Mouse (Mus musculus) kidney, adult 9 months (tissue): ENCODE measurements around the gene Nrsn2.

Source experiments
- DNase-seq: peaks from one replicate; pipeline ENCODE4 v3.0.0; 2022

Nrsn2 gene

DNA sequence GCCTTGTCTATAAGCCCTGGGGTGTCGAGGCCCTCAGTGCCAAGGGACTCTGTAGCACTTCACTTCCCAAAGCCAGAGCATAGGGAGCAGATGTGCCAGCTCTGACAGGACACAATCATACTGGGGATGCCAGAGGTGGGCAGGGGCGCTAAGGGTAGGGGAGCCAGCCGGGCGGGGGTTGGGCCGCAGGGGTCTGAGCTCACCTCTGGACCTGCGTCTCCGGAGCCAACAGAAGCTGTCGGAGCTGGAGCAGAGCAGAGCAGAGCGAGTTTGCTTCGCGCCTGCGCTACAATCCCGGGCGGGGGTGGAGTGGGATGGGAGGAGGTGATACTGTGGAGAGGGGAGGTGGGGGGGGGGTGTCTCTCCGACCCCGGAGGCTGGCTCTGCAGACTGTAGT is at the start of gene Nrsn2:
Gene Nrsn2, minus strand, starts transcription at position 294 of the 397 bp plus-strand sequence.
- no peak for DNase-seq

DNA sequence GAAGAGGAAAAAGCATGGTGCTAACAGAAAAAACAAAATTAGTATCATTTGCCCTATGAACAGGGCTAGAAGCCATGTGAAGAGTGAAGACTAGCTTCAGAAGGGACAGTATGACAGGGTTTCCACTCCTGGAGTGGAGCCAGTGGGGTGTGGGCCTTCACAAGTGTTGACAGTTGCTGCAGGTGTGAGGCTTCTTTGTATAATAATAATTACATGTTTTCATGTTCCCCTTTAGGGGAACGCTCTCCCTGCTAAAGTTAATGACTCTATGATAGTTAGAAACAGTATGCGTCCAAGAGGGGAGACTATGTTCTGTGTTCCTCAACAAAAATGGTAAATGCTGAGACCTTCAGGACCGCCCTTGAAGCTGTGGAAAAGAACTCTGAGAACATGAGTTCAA is 39.3 kb upstream of the Nrsn2 start:
- no peak for DNase-seq

DNA sequence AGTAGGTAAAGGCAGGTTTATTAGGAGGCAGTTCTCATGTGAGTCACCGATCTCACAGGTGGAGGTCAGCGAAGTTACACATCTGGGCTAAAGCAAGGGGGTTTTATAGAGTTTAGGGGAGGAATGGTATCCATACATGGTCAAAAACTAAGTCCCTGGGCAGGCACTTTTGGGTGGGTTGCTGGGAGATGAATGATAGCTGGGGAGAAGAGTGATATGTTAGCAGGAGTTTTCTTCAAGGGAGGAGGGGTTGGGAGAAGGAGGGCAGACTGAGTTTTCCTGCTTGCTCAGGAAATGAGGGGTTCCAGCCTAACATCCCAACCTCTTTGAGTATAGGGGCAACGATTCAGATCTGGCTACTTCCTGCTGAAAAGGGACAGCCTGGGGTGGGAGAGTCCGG is 38.8 kb upstream of the Nrsn2 start, which contains the start of gene 6820408C15Rik:
Gene 6820408C15Rik, plus strand, starts transcription at position 301 of the 400 bp plus-strand sequence.
- DNase-seq: no peak

DNA sequence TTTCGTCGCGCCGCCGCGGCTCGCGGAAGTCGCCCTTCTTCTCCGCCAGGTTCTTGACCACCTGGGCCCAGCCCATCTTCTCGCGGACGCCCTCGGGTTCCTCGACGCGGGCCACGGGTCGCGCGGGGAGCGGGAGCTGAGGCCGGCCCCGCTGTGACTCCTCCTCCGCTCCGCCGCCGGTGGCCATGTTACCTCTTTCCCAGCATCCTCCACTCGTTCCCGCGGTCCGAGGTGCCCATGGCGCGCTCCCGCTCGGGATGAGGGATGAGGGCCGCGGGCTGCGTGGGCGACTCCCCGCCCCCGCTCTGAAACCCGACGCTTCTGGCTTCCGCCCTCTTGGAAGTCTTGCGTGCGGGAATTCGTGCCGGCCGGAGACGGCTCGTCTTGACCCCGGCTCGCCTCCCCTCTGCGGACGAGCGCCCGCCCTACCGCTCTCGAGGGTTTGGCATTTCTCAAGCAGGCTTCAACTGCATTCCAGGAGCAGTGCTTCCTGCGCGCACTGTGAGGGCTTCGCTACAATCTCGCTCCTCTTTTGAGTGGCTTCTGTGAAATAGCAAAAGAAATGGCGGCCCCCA is 38.2 kb upstream of the Nrsn2 start, which contains the start of gene Zcchc3:
Gene Zcchc3, minus strand, starts transcription at position 437 of the 575 bp plus-strand sequence.
- DNase-seq: peak; percentile 85

DNA sequence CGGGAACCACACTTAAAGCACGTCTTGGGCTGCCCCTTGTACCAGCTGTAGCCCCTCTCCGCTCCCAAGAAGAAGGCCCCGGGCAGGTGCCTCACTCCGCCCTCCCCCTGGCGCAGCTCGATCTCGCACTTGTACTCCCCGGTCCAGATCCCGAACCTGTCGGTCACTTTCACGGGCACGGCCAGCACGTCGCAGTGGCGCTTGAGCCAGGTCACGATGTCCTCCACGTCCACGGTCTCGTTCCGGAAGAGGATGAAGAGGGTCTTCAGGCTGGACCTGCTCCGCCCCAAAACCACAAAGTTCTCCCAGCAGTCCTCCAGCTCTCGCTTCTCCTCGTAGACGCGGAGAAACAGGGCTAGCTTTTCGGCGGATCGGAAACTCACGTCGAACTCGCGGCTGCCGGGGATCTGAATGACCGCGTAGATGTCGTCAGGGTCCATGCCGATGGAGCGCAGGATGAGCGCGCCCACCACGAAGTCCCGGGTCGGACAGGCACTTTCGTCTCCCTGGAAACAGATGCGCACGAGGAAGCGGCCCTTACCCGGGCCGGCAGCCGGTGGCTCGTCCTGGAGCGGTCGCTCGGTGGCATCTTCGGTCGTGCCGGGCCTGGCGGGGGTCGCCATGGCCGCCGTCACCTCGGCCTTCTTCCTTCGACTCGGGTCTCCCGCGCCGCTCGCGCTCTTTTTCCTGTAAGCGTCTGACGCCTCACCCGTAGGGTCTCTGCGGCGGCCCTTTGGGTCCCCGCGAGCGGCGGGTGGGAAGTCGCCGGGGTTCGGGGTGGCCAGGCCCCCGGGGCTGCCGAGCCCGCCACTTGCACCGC is 37.5 kb upstream of the Nrsn2 start:
- peak; percentile 40 for DNase-seq

DNA sequence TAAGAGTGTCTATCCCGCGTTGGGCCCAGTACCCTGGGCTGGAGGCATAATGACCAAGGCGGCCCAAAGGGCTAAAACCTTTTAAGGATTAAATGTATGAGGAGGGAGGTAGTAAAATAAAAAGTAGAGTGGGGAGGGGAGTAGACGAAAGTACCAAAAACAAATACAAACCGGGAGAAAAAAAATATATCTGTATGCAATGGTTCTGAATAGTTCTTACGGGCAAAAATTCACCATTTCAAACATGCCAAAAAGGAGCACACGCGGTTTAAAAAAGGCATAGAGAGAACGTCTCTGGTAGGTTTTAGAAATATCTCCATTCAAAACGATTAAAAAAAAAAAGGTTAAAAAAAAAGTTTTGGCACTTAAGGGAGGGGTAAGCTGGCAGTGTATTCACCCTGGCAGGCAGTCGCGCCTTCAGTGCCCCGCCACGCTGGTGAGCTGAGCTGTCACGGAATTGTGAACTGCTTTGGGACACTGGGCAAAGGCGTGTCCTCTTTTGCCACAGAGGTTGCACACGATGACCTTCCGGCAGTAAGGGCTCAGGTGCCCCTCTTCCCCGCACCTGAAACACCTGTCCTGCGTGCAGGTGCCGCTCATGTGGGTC is 36.8 kb upstream of the Nrsn2 start:
- peak; percentile 51 for DNase-seq

DNA sequence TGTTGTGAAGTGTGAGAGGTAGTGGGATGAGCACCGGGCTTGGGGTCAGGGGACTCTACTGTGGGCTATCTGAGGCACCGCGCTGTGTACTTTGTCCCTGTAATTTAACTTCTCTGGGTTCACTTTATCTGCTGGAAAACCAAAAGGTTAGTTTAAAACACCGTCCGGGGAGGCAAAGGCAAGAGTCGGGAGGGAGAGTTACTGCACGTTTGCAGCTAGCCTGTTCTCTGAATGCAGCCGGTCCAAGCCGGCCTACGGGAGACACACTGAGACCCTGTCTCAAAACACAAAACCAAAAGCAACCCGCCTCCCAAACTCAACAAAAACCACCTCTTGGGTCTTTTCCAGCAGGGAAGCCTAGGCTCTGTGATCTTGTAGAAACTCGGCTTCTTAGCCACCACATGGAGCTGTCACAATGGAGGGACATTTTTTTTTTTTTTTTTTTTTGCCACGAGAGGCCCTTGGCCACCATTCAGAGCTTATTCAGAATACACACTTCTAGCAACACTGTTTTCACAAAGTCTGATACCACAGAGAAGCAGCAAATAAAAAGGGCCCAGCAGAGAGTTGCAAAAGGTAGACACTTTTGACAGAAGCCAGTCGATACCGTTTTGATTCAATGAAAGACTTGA is 36.2 kb upstream of the Nrsn2 start:
- no peak for DNase-seq

DNA sequence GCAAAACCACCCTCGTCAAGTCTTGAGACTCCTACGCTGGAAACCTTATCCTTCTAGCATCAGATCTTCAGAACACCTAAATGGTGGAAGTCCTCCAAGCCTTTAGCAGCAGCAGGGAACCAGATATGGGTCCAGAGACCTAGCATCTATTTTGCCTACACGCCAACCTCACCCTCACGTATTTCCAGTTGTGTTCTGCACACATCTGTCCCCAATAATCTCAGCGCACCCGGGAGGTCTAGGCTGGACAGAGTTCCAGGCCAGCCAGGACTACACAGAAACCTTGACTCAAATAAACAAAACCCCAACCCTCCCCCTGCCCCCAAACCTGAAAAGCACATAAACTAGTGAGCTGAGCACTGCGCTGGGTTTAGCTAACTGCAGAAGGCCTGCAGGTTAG is 35.0 kb upstream of the Nrsn2 start:
- DNase-seq: no peak

DNA sequence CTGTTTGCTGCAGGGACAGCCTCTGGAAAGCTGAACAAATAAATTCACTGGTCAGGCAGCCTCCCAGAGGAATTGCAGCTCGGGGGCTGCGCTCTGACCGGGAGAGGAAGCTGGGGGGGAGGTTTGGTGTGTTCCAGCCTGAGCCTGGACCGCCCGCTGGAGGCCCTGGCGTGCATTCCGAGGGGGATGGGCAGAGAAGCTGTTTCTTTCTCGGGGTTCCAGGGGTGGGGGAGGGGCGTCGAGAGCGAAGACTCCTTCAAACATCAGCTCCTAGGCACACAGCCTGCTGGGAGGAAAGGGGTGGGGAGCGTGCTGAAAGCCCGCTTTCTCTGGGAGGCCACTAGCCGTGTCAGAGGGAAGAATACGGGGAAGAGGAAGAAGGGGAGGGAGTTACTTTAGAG is 34.5 kb upstream of the Nrsn2 start:
- peak; percentile 71 for DNase-seq

DNA sequence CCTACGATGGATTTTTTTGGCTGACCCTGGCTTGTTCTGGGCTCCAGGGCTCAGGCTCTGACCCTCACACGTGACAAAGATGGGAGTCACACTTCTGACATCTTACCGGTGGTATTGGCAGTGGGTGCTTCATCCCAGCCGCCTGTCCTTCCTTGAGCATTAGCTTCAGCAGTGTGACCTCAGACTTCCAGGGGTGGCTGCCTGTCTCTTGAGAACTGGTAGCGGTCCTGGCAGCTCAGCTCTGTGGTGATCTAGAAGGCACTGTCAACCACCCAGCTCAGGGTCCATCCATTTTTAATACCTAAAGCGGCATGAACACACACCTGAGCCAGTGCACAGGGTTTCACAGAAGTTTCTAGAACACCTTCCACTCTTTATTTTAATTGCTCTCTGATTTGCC is 33.3 kb upstream of the Nrsn2 start:
- no peak for DNase-seq

DNA sequence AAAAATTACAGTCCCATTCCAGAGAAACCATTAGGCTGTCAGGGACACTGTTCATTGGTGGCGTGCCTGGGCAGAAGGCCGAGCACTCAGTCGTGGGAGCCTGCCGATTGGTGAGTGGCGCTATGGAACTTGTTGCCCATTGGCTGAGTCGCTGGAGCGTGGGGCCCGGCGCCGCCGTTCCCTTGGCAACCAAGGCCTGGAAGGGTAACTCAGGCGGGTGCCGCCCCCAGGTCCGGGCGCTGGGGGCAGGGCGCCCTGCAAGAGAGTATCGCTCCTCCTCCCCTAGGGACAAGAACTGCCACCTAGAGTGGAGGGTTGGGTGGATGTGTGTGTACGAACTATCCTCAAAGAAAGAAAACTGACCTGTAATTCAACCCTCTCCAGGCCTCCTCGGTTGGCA is 29.7 kb upstream of the Nrsn2 start:
- DNase-seq: peak; percentile 97

DNA sequence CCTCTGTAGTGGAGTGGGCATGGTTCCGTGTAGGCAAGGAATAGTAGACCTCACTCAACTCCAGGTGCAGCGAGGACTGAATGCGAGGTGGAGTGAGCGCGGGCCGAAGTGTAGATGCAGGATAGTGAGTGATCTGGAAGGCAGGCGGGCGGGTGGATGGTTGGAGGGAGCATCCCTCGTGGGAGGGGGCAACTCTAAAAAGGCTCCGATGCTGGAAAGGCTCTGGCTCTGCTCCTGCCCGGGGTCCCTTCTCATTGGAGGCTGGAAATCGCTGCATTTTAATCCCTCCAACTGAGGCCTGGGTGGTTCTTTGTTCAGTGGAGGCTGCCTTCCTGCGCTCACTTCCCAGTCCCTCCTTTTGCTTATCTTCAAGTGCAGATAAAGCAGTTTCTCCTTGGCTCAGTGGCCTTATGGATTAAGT is 22.7 kb upstream of the Nrsn2 start:
- no peak for DNase-seq

DNA sequence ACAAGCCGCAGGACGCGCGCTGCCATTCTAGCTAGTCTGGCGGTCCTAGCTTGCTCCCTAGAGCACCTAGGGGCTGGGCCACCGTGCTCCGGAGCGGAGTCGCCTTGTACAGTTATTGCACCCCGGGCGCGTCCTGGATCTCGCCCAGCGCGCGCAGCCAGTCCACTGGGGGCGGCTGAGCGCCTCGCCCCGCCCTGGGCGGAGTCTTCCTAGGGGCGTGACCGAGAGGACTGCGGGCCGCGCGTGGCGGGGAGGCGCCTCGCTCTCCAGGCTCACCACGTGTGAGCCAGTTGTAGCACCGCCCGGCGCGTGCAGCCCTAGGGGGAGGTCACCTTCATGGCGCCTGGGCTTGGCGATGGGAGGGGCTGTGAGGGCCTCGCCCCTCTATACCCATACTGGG is 22.3 kb upstream of the Nrsn2 start:
- DNase-seq: peak; percentile 96

DNA sequence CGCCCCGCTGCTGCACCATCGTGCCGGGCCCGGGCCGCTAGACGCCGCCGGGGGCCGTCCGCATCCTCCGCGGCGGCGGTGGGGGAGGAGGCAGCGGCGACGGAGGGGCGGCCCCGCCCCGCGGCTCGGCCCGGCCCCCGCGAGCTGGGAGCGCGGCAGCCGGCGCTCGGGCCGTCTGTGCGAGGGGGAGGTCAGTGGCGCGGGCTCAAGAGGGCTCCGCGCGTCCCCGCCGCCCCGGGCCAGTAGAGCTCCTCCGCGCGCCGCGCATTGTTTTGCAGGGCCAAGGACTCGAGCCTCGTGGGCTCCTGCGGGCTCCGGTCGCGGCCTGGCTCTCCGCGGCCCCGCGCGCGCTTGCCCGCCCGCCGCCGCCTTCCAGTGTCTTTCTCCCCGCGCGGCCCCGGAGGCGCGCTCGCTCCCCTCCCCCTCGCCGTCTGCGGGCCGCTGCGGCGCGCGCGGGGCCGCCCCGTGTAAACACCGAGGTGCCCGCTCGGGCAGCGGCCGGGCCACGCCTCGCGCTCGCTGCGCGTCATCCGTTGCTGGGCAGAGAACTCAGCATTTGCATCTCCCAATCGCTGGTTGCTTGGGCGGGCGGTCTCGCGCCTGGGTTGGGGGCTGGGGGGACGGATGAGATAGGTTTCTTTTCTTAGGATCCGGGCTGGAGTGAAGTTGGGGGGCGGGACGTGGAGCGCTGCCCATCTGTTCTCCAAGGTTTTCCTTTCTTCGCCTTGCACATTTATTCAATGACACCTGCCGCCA is 21.4 kb upstream of the Nrsn2 start, which contains the start of gene Sox12:
Gene Sox12, minus strand, starts transcription at position 384 of the 756 bp plus-strand sequence.
- DNase-seq: peak; percentile 95

DNA sequence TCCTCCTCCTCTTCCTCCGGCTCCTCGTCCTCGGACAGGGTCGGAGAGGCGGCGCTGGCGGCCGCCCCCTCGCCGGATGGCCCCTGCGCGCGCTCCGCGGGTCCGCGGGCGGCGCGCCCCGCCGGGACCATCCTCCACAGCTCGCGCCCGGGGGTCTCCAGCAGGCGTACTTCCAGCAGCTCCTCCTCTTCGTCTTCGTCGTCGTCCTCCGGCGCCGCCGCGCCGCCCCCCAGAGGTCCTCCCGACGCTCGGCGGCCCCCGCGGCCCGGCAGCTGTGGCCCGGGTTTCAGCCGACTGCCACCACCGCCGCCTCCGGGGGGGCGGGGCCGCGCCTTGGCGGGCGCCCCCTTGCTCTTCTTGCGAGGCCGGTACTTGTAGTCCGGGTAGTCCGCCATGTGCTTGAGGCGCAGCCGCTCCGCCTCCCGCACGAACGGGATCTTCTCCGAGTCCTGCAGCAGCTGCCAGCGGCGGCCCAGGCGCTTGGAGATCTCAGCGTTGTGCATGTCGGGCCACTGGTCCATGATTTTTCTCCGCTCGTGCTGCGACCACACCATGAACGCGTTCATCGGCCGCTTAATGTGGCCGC is 20.7 kb upstream of the Nrsn2 start:
- peak; percentile 80 for DNase-seq

DNA sequence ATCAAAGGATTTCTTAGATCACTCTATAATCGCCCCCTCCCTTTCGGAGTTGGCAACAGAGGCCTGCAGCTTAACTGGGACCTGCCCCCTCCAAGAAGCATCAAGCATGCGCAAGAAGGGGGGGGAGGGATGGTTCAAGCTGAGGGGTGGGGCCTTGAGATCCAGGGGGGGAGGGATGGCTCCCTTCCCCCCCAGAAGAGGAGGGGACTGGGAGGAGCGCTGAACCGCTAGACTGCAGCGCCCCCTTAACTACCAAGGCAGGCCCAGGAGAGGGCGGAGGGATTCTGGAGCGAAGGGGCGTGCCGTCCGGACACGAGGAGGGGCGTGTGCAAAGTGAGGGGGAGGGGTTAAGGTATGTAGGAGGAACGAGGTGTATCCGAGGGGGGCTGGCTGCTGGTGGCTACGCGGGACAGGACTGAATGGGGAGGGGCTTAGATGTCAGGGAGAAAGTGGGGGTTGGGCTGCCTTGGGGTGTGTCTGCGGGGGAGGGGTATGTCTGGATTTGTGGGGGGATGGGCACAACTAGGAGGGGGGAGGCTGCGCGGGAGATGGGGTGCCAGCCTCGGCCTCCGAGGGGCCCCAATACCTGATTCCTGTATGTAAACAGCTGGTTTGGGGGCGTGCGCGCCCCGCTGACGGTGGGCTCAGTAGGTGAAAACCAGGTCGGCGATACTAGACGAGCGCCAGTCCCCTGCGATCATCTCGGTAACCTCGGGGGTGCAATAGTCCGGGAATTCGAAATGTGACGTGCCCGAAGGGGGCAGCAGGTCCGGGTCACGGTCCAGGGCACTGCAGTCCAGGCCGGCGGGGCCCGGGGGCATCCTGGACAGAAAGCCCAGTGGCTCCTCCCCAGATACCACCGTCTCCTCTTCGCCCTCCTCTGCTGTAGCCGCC is 19.9 kb upstream of the Nrsn2 start:
- peak; percentile 87 for DNase-seq

DNA sequence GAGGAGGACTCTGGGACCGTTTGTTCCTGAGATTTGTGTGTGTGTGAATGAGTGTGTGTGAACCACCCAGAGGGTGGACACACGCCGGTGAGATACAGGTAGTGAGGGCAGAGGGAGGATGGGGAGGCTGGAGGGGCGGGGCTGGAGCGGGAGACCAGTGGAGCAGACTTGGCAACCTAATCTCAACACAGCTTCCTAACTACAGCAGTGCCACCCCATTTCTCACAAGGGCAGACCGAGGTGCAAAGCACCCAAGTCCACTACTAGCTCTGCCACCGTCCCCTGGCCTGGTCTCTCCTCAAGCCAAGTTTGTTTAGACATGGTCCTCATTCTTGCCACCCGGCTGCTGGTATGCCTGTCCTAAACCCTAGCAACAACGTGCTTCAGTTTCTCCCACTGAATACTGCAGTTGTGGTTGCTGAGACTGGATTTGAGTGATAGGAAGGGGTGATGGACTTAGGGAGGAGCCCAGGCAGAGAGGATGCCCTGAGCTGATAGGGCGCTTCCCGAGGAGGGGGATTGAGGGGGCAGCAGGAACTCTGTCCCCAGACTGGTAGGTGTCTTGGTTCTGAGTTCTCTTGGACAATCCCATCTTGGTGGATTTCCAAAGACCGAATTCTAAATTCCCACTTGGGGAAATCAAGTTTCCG is 19.0 kb upstream of the Nrsn2 start:
- no peak for DNase-seq

DNA sequence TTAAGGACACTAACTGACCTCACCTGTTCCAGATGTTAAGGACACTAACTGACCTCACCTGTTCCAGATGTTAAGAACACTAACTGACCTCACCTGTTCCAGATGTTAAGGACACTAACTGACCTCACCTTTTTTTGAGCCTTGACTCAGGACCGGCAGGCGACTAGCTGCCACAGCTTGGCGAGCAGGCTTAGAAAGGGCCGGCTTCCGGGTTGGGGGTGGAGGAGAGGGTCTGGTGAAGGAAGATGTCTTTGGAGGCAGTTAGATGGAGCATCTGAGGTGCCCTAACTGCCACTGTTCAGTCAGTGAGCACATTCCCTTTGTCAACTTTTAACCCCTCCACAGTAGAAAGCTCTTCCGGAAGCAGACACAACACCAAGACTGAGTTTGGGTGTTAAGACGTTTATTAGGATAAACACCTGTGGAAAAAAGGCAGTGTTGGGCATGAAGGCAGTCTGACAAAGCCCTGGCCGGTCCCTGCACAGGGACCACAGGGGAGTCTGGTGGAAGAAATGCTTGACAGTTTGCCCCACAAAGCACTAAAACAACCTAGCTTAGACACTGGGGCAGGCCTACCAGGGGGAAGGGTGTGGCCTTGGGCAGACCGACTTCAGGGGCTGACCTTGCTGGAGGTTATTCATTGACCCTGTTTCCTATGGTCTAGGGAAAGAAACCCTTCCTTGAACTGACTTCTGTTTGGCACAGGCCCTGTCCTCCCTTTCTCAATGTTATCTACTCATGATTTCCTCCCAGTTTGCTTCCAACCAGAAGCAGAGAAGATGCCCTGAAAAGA is 17.0 kb upstream of the Nrsn2 start:
- no peak for DNase-seq

DNA sequence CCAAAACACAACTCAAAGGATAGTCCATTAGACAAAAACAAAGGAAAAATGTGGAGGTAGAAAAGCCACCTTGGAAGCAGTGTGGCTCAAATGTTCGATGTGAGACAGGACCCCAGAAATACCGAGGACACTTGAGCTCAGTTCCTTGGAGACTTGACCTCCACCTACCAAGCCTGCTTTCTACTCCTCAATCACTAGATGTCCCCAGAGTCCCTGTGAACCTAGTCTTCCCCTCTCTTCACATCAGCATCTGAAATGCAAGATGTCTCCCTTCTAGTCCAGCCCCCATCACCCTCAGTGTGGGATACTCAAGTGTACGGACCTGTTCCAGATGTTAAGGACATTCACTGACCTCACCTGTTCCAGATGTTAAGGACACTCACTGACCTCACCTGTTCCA is 16.3 kb upstream of the Nrsn2 start:
- DNase-seq: peak; percentile 72

DNA sequence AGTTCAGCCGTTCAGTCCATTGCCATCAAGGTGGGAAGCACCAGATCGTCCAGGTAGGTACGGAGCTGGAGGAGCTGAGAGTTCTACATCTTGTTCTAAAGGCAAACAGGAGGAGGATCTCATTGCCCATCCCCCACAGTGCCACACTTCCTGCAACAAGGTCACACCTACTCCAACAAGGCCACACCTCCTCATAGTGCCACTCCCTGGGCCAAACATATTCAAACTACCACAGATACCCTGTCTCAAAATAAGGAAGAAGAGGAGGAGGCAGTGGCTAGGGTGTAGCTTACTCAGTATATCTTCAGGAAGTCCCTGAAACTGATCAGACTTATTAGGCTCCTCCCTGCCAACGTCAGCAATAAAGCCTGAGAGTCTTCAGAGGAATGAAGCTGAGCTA is 7.8 kb upstream of the Nrsn2 start:
- no peak for DNase-seq
